Comparison of ENCODE assay signal across 10 mouse cellular contexts in genomic region chr1:131112576-131112975, GRCm38 (mm10). TPM values are rescaled to one million over a fixed set of nuclear protein-coding genes. Genes with fewer than 3 reads are reported as not detected.
DNase-seq lines count a peak whose midpoint lies in the region; ATAC-seq and TF ChIP-seq lines count a peak whose summit lies in the region.
"Had no signal": no experiment of that assay in that cellular context is flagged by ENCODE, and none has a peak within 500 bp of the region (broad histone marks: within the 10 kb centered on the region; RNA-seq: fewer than 3 reads in every experiment).

No protein-coding gene starts in this region.

- H3K27me3 ChIP-seq in heart, adult 2 months (ENCODE audit: control insufficient read depth, insufficient read depth, low read length): no peaks in the 10 kb centered on the region
- H3K27me3 ChIP-seq in heart, embryonic 10.5 days (ENCODE audit: insufficient read depth, poor library complexity, severe bottlenecking): no peaks in the 10 kb centered on the region
- H3K27me3 ChIP-seq in midbrain, embryonic 15.5 days (replicated peaks): no peaks in the 10 kb centered on the region
- H3K27me3 ChIP-seq in forebrain, embryonic 15.5 days: no peaks in the 10 kb centered on the region

- peak in 1 of 2 experiments; percentile 52 for DNase-seq in heart, adult 2 months
- no peak for DNase-seq in heart, embryonic 10.5 days (ENCODE audit: low spot score)
- DNase-seq in Muller cell, postnatal 12 days (ENCODE audit: inconsistent ontology term): peak; percentile 75
- peak; percentile 70 for DNase-seq in heart, postnatal 4 days
- peak; percentile 86 for DNase-seq in lung, postnatal 10 days
- no peak for DNase-seq in right cerebral cortex, postnatal 10 days (ENCODE audit: low spot score in 2 of 2)
- DNase-seq: cerebellum, adult 11-12 months had no signal

- no peaks in the 10 kb centered on the region for H3K79me2 ChIP-seq in heart, adult 2 months (replicated peaks; ENCODE audit: control insufficient read depth, insufficient read depth, low read length)

- no peak for ATAC-seq in midbrain, embryonic 15.5 days (replicated peaks)
- no peak for ATAC-seq in forebrain, embryonic 15.5 days (replicated peaks)

- H3K4me2 ChIP-seq in midbrain, embryonic 15.5 days: no peak overlapping the region
- no peak overlapping the region for H3K4me2 ChIP-seq in forebrain, embryonic 15.5 days (replicated peaks)

- H3K36me3 ChIP-seq in heart, adult 2 months (ENCODE audit: control insufficient read depth, insufficient read depth, low read length): peaks cover 2% of the 10 kb centered on the region; the same call in 1 of the 2 replicates
- no peaks in the 10 kb centered on the region for H3K36me3 ChIP-seq in heart, embryonic 10.5 days
- H3K36me3 ChIP-seq in midbrain, embryonic 15.5 days (replicated peaks): no peaks in the 10 kb centered on the region
- H3K36me3 ChIP-seq in forebrain, embryonic 15.5 days: no peaks in the 10 kb centered on the region

- 12% methylated on average over 6 of the region's 6 CpGs for WGBS in heart, adult 2 months
- 23% methylated on average over 6 of the region's 6 CpGs for WGBS in heart, embryonic 10.5 days
- WGBS in midbrain, embryonic 15.5 days: 46% methylated on average over 6 of the region's 6 CpGs
- WGBS in forebrain, embryonic 15.5 days: 41% methylated on average over 6 of the region's 6 CpGs

- no peak overlapping the region for H3K9ac ChIP-seq in heart, adult 2 months (ENCODE audit: low read depth, low read length)
- no peak overlapping the region for H3K9ac ChIP-seq in midbrain, embryonic 15.5 days
- no peak overlapping the region for H3K9ac ChIP-seq in forebrain, embryonic 15.5 days (replicated peaks)

- H3K4me3 ChIP-seq in heart, adult 2 months: no peak overlapping the region
- no peak overlapping the region for H3K4me3 ChIP-seq in heart, embryonic 10.5 days
- no peak overlapping the region for H3K4me3 ChIP-seq in midbrain, embryonic 15.5 days
- H3K4me3 ChIP-seq in forebrain, embryonic 15.5 days: no peak overlapping the region

- TF ChIP-seq CTCF in heart, adult 2 months (IDR thresholded peaks at IDR 0.05): peak; percentile 63

- peak overlapping the region; percentile 23; the same call in 1 of the 2 replicates for H3K27ac ChIP-seq in heart, adult 2 months
- no peak overlapping the region for H3K27ac ChIP-seq in heart, embryonic 10.5 days
- H3K27ac ChIP-seq in midbrain, embryonic 15.5 days: no peak overlapping the region
- no peak overlapping the region for H3K27ac ChIP-seq in forebrain, embryonic 15.5 days (replicated peaks)

- TF ChIP-seq POLR2A in heart, adult 2 months (IDR thresholded peaks at IDR 0.05; ENCODE audit: insufficient read depth, low read depth, low read length): no peak

- H3K4me1 ChIP-seq in heart, adult 2 months (ENCODE audit: control insufficient read depth, insufficient read depth, low read length): peaks cover 8% of the 10 kb centered on the region
- H3K4me1 ChIP-seq in heart, embryonic 10.5 days: peaks cover 38% of the 10 kb centered on the region
- H3K4me1 ChIP-seq in midbrain, embryonic 15.5 days: peaks cover 8% of the 10 kb centered on the region; the same call in 1 of the 2 replicates
- H3K4me1 ChIP-seq in forebrain, embryonic 15.5 days: peaks cover 12% of the 10 kb centered on the region

- TF ChIP-seq EP300 in heart, adult 2 months (IDR thresholded peaks at IDR 0.05; ENCODE audit: insufficient read depth, low read depth, low read length): no peak

- intact Hi-C loops in heart, adult 2 months (cut with DNase I): no loop called here

- H3K9me3 ChIP-seq in heart, embryonic 10.5 days: no peaks in the 10 kb centered on the region
- H3K9me3 ChIP-seq in midbrain, embryonic 15.5 days: no peaks in the 10 kb centered on the region
- H3K9me3 ChIP-seq in forebrain, embryonic 15.5 days: no peaks in the 10 kb centered on the region

RNA-seq across cellular contexts. Expression of gene Mapkapk2, which starts 14.9 kb away (rescaled TPM):
- 100 to 1,000 TPM; 283 to 363 TPM for total RNA-seq in heart, adult 2 months (2021)
- 196 and 305 TPM in 2 replicates for polyA plus RNA-seq in heart, adult 2 months (2012; rRNA removed)
- polyA plus RNA-seq in heart, embryonic 10.5 days (2016; fragmentation: Nextera tagmentation; extraction: Ambion mirVana): 59.2 and 60.3 TPM in 2 replicates
- total RNA-seq in heart, postnatal 4 days (2021): 100 to 1,000 TPM; 206 to 226 TPM
- 17.9 and 22.2 TPM in 2 replicates for polyA plus RNA-seq in midbrain, embryonic 15.5 days (2015; fragmentation: Nextera tagmentation; extraction: Ambion mirVana)
- polyA plus RNA-seq in forebrain, embryonic 15.5 days (2015; fragmentation: Nextera tagmentation; extraction: Ambion mirVana): 23.8 and 26.9 TPM in 2 replicates

RNA-seq across cellular contexts. Expression of gene Dyrk3, which starts 25.6 kb away (rescaled TPM):
- under 1 TPM; 0.48 to 0.70 TPM for total RNA-seq in heart, adult 2 months (2021)
- 0.16 and 0.32 TPM in 2 replicates for polyA plus RNA-seq in heart, adult 2 months (2012; rRNA removed)
- 3.1 and 3.9 TPM in 2 replicates for polyA plus RNA-seq in heart, embryonic 10.5 days (2016; fragmentation: Nextera tagmentation; extraction: Ambion mirVana)
- 1 to 10 TPM; 1.2 to 1.7 TPM for total RNA-seq in heart, postnatal 4 days (2021)
- polyA plus RNA-seq in midbrain, embryonic 15.5 days (2015; fragmentation: Nextera tagmentation; extraction: Ambion mirVana): 15.5 and 17.8 TPM in 2 replicates
- polyA plus RNA-seq in forebrain, embryonic 15.5 days (2015; fragmentation: Nextera tagmentation; extraction: Ambion mirVana): 17.9 and 20.8 TPM in 2 replicates
- total RNA-seq: gastrocnemius, adult 18-20 months had no signal

RNA-seq across cellular contexts. Expression of gene Eif2d, which starts 40.4 kb away (rescaled TPM):
- total RNA-seq in heart, adult 2 months (2021): 10 to 100 TPM; 34.7 to 37.1 TPM
- 25.8 and 35.3 TPM in 2 replicates for polyA plus RNA-seq in heart, adult 2 months (2012; rRNA removed)
- polyA plus RNA-seq in heart, embryonic 10.5 days (2016; fragmentation: Nextera tagmentation; extraction: Ambion mirVana): 54.8 and 62.9 TPM in 2 replicates
- 10 to 100 TPM; 36.7 to 37.1 TPM for total RNA-seq in heart, postnatal 4 days (2021)
- 50.7 and 53.6 TPM in 2 replicates for polyA plus RNA-seq in midbrain, embryonic 15.5 days (2015; fragmentation: Nextera tagmentation; extraction: Ambion mirVana)
- 58.4 and 61.6 TPM in 2 replicates for polyA plus RNA-seq in forebrain, embryonic 15.5 days (2015; fragmentation: Nextera tagmentation; extraction: Ambion mirVana)

Comparison
In these comparisons a context has a peak if more than half of its experiments do, and no peak if none do; other contexts are left out.
1. DNase-seq: peak in Muller cell, postnatal 12 days (single experiment), heart, postnatal 4 days (single experiment) and lung, postnatal 10 days (single experiment); none in heart, embryonic 10.5 days (single experiment) and right cerebral cortex, postnatal 10 days (0 of 2).